Mouse (Mus musculus) neural tube, embryonic 12.5 days (tissue): ENCODE data around the gene Slc4a4. TPM values are rescaled to one million over a fixed set of nuclear protein-coding genes. Genes with fewer than 3 reads are reported as not detected.
A peak's percentile ranks its signal among the peaks of the same experiment; 100 is the strongest.

Experiments used
- ATAC-seq: fragments of 200-750 bp; cut with Nextera tagmentation; 2 replicates; pipeline ENCODE4 v1.8.0; 2017; ENCODE audit warnings: low read depth, mild to moderate bottlenecking, moderate TSS enrichment, moderate library complexity; ENCODE audit not compliant: low FRiP score
- H3K27ac ChIP-seq: fragments of 300-500 bp; sonication (generic); 2 replicates; pipeline ENCODE4 v1.5.1; 2016
- H3K27me3 ChIP-seq: fragments of 300-500 bp; sonication (generic); replicated peaks from 2 replicates; pipeline ENCODE4 v1.6.1; 2016; ENCODE audit warnings: mild to moderate bottlenecking
- H3K36me3 ChIP-seq: fragments of 300-500 bp; sonication (generic); 2 replicates; pipeline ENCODE4 v1.6.1; 2016; ENCODE audit warnings: mild to moderate bottlenecking
- H3K4me1 ChIP-seq: fragments of 300-500 bp; sonication (generic); 2 replicates; pipeline ENCODE4 v1.6.1; 2016
- H3K4me2 ChIP-seq: fragments of 300-500 bp; sonication (generic); replicated peaks from 2 replicates; pipeline ENCODE4 v1.6.1; 2016; ENCODE audit warnings: mild to moderate bottlenecking
- H3K4me3 ChIP-seq: fragments of 300-500 bp; sonication (generic); 2 replicates; pipeline ENCODE4 v1.5.1; 2016
- H3K9ac ChIP-seq: fragments of 300-500 bp; sonication (generic); 2 replicates; pipeline ENCODE4 v1.6.1; 2016; ENCODE audit warnings: mild to moderate bottlenecking
- H3K9me3 ChIP-seq: fragments of 300-500 bp; sonication (generic); 2 replicates; pipeline ENCODE4 v1.6.1; 2016; ENCODE audit warnings: mild to moderate bottlenecking
- WGBS: fragments of 180-500 bp; shearing (Covaris S2); methylation state at CpG from one replicate; pipeline ENCODE4 v1.1.7; 2016; 5-methylcytosine and 5-hydroxymethylcytosine counted together
- polyA plus RNA-seq: library from polyadenylated mRNA; unstranded; fragments of >200 nt; fragmentation: Nextera tagmentation; extraction: Ambion mirVana; gene quantifications from 2 replicates; pipeline ENCODE4 v1.2.1, GENCODE M21; 2016

Gene Slc4a4
- polyA plus RNA-seq, 1 experiment from 2014 or later, result 3.9 TPM

- Histone ChIP-seq H3K27me3 (no peaks in the 10 kb centered on the region), H3K4me1 (no peaks in the 10 kb centered on the region), H3K4me3 (no peak overlapping the region), H3K4me2 (no peak overlapping the region), H3K36me3 (no peaks in the 10 kb centered on the region), H3K9me3 (no peaks in the 10 kb centered on the region), H3K9ac (no peak overlapping the region), H3K27ac (no peak overlapping the region)
- ATAC-seq, result no peak
- WGBS, result 89% methylated on average over 10 of the region's 10 CpGs
Measured at GRCm38 (mm10) chr5:88917630-88918029, 31.0 kb downstream of the Slc4a4 start.

GRCm38 (mm10) chr5:88918538-88918937 is 31.9 kb downstream of the Slc4a4 start:
- no peak overlapping the region for H3K4me3 ChIP-seq
- no peaks in the 10 kb centered on the region for H3K4me1 ChIP-seq
- no peak overlapping the region for H3K4me2 ChIP-seq
- H3K36me3 ChIP-seq, result no peaks in the 10 kb centered on the region
- ATAC-seq, result no peak
- no peaks in the 10 kb centered on the region for H3K9me3 ChIP-seq
- no peak overlapping the region for H3K9ac ChIP-seq
- H3K27ac ChIP-seq, result no peak overlapping the region
- 86% methylated on average over 9 of the region's 9 CpGs for WGBS
- no peaks in the 10 kb centered on the region for H3K27me3 ChIP-seq

DNA sequence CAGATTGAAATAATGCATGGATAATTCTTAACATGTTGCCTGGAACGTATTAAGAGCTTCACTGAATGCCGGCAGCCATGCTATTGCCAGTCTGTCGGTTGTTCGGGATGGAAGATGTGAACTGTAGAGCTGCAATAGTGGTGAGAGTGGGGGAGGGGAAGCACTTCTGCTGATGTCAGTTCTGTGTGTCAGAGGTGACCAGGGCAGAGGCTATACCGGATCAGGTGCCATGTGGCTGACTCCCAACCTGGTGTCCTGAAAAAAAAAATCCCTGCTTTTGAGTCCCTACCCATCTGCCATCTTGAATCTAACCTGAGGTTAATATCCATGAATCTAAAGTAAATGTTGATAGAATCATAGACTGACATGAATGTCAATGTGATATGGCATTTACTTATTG is 39.0 kb downstream of the Slc4a4 start:
- Histone ChIP-seq H3K36me3 (no peaks in the 10 kb centered on the region), H3K27me3 (no peaks in the 10 kb centered on the region), H3K27ac (no peak overlapping the region)

GRCm38 (mm10) chr5:88928201-88928916 is 41.7 kb downstream of the Slc4a4 start:
- Histone ChIP-seq H3K9ac (no peak overlapping the region), H3K4me3 (no peak overlapping the region), H3K9me3 (no peaks in the 10 kb centered on the region), H3K27ac (no peak overlapping the region), H3K4me2 (no peak overlapping the region), H3K4me1 (peaks cover 6% of the 10 kb centered on the region; the same call in 1 of the 2 replicates), H3K27me3 (no peaks in the 10 kb centered on the region), H3K36me3 (no peaks in the 10 kb centered on the region)
- WGBS, result 60% methylated on average over 13 of the region's 13 CpGs
- ATAC-seq, result no peak

More for the DNA sequence above, 39.0 kb downstream of the Slc4a4 start:
- no peak overlapping the region for H3K4me2 ChIP-seq
- H3K9ac ChIP-seq, result no peak overlapping the region
- ATAC-seq, result no peak
- H3K4me1 ChIP-seq, result peaks cover 6% of the 10 kb centered on the region; the same call in 1 of the 2 replicates
- no peak overlapping the region for H3K4me3 ChIP-seq
- 90% methylated on average over 5 of the region's 5 CpGs for WGBS
- H3K9me3 ChIP-seq, result no peaks in the 10 kb centered on the region

- no peak overlapping the region for H3K9ac ChIP-seq
- 50% methylated on average over 18 of the region's 18 CpGs for WGBS
- peak overlapping the region; percentile 24; the same call in 1 of the 2 replicates for H3K4me2 ChIP-seq
- H3K27me3 ChIP-seq, result no peaks in the 10 kb centered on the region
- H3K4me1 ChIP-seq, result peaks cover 6% of the 10 kb centered on the region; the same call in 1 of the 2 replicates
- H3K9me3 ChIP-seq, result no peaks in the 10 kb centered on the region
- no peak overlapping the region for H3K27ac ChIP-seq
- no peaks in the 10 kb centered on the region for H3K36me3 ChIP-seq
- peak; percentile 62 for ATAC-seq
- H3K4me3 ChIP-seq, result no peak overlapping the region
Measured at GRCm38 (mm10) chr5:88929392-88930094, 42.9 kb downstream of the Slc4a4 start.

DNA sequence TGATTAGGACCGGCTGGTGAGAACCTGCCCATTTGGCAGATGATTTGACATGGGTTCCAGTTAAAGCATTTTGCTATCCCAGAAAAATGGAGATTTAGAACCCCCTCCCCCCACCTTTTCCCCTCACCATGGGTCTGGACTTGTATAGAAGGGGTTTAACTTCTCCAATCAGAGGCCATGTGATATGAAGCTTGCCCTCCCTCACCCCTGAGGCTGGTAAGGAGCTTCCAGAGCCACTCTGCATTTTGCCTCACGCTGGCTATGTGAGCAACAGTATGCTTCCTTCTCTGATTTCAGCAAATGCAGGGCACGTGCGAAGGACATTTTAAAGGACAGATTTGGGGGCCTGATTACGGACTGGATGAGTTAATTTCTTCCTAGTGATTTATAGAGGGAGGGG is 43.5 kb downstream of the Slc4a4 start:
- Histone ChIP-seq H3K36me3 (no peaks in the 10 kb centered on the region), H3K27ac (no peak overlapping the region), H3K9ac (no peak overlapping the region), H3K9me3 (no peaks in the 10 kb centered on the region), H3K4me1 (peaks cover 6% of the 10 kb centered on the region; the same call in 1 of the 2 replicates), H3K4me2 (no peak overlapping the region), H3K4me3 (no peak overlapping the region), H3K27me3 (no peaks in the 10 kb centered on the region)
- 79% methylated on average over 5 of the region's 5 CpGs for WGBS
- peak; percentile 29 for ATAC-seq

DNA sequence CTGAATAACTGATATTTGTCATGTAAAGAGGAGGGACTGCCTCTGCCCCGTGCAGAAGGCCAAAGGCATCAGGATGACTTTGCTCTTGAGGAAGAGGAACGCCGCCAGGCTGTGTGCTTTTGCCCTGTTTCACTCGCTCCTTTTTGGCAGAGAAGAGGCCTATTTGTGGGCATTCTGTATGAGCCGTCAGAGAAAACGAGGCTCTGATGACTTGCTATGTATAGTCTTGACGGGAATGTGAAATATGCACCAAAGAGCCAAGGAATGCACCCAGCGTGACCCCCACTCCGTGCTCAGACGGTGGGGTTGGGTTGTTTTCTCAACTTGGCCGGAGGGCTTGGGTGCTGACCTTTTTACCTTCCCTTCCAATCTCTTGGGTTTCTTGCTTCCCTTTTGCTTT is 44.0 kb downstream of the Slc4a4 start:
- no peak for ATAC-seq
- peaks cover 6% of the 10 kb centered on the region; the same call in 1 of the 2 replicates for H3K4me1 ChIP-seq
- no peak overlapping the region for H3K9ac ChIP-seq
- no peak overlapping the region for H3K4me3 ChIP-seq
- no peak overlapping the region for H3K4me2 ChIP-seq
- no peaks in the 10 kb centered on the region for H3K9me3 ChIP-seq
- no peaks in the 10 kb centered on the region for H3K36me3 ChIP-seq
- 69% methylated on average over 11 of the region's 11 CpGs for WGBS
- no peak overlapping the region for H3K27ac ChIP-seq
- no peaks in the 10 kb centered on the region for H3K27me3 ChIP-seq

GRCm38 (mm10) chr5:88931176-88931575 is 44.6 kb downstream of the Slc4a4 start:
- WGBS, result 89% methylated on average over 9 of the region's 9 CpGs
- H3K27ac ChIP-seq, result no peak overlapping the region
- no peaks in the 10 kb centered on the region for H3K36me3 ChIP-seq
- no peak overlapping the region for H3K4me2 ChIP-seq
- H3K9ac ChIP-seq, result no peak overlapping the region
- H3K4me3 ChIP-seq, result no peak overlapping the region
- ATAC-seq, result no peak
- H3K4me1 ChIP-seq, result peaks cover 6% of the 10 kb centered on the region; the same call in 1 of the 2 replicates
- no peaks in the 10 kb centered on the region for H3K9me3 ChIP-seq
- H3K27me3 ChIP-seq, result no peaks in the 10 kb centered on the region

GRCm38 (mm10) chr5:88933454-88933853 is 46.8 kb downstream of the Slc4a4 start:
- no peak overlapping the region for H3K4me2 ChIP-seq
- no peak overlapping the region for H3K4me3 ChIP-seq
- peaks cover 6% of the 10 kb centered on the region; the same call in 1 of the 2 replicates for H3K4me1 ChIP-seq
- no peak for ATAC-seq
- 72% methylated on average over 7 of the region's 7 CpGs for WGBS
- H3K27ac ChIP-seq, result no peak overlapping the region
- H3K36me3 ChIP-seq, result no peaks in the 10 kb centered on the region
- no peaks in the 10 kb centered on the region for H3K9me3 ChIP-seq
- no peak overlapping the region for H3K9ac ChIP-seq
- H3K27me3 ChIP-seq, result no peaks in the 10 kb centered on the region

DNA sequence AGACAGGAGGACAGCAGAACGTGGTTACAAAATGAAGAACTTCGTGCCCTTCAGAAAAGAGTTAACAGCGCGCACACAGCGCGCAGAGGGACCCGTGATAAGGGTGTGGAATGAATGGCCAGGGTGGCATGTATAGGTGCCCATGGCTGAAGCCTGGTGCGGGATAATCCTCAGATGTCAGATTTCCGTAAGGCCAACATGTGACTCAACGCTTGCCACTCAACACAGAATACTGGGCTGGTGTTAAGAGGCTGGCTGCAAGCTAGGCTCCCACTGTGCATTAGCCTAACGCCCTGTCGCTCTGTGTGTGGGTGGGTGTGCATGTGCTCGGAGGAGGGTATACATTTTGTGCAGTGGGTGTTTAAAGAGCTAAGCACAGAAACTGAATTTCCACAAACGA is 47.3 kb downstream of the Slc4a4 start:
- no peaks in the 10 kb centered on the region for H3K9me3 ChIP-seq
- 83% methylated on average over 14 of the region's 14 CpGs for WGBS
- H3K4me3 ChIP-seq, result no peak overlapping the region
- no peak overlapping the region for H3K4me2 ChIP-seq
- no peaks in the 10 kb centered on the region for H3K36me3 ChIP-seq
- ATAC-seq, result no peak
- H3K27me3 ChIP-seq, result no peaks in the 10 kb centered on the region
- no peak overlapping the region for H3K9ac ChIP-seq
- no peak overlapping the region for H3K27ac ChIP-seq
- peaks cover 6% of the 10 kb centered on the region; the same call in 1 of the 2 replicates for H3K4me1 ChIP-seq

DNA sequence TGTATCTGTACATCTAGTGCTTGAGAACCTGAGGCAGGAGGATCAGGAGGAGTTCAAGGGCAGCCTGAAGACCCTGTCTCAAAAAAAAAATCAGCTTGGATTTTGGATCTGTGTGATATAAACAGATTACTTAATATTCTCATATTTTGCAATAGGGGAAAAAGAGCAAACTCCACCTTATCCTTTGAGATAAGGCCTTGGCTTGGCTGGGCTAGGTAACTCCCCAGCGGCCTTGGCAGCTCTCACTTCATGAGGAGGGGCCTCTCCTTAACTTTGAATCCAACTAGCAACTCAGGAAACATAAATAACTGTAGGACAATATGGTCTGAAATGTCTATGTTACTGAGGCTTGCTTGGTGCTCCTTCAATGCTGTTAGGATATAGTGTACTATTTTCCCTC is 51.6 kb downstream of the Slc4a4 start:
- Histone ChIP-seq H3K4me2 (no peak overlapping the region), H3K9me3 (no peaks in the 10 kb centered on the region), H3K4me3 (no peak overlapping the region), H3K4me1 (no peaks in the 10 kb centered on the region), H3K27me3 (no peaks in the 10 kb centered on the region), H3K9ac (no peak overlapping the region), H3K27ac (no peak overlapping the region), H3K36me3 (no peaks in the 10 kb centered on the region)
- WGBS, result 92% methylated on average over 1 of the region's 1 CpGs
- no peak for ATAC-seq

GRCm38 (mm10) chr5:88939151-88939550 is 52.5 kb downstream of the Slc4a4 start:
- Histone ChIP-seq H3K4me2 (no peak overlapping the region), H3K9me3 (no peaks in the 10 kb centered on the region), H3K4me3 (no peak overlapping the region), H3K36me3 (no peaks in the 10 kb centered on the region), H3K9ac (no peak overlapping the region), H3K4me1 (no peaks in the 10 kb centered on the region), H3K27ac (no peak overlapping the region), H3K27me3 (no peaks in the 10 kb centered on the region)
- no peak for ATAC-seq
- 67% methylated on average over 6 of the region's 6 CpGs for WGBS
